In the genomic region with DNA sequence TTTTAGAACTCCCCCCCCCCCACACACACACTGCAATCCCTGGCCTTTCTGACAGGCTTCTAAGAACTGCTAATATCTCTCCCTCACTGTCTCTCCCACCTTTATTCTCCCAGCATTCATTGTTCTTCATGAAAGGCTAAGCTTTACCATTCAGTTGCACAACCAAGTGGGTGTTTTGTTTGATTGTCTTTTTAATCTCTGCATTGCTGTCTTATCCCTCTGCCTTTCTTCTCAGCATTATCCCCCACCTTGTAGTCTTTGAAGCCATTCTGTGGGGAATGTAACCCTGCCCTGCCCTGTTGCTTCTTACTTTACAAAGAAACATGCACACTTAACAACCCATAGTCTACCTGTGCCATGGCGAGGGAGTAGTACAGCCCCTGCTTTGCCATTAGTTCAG, we compare ENCODE assay signal across 23 mouse cellular contexts. TPM values are rescaled to one million over a fixed set of nuclear protein-coding genes. Genes with fewer than 3 reads are reported as not detected.
"Had no signal": no experiment of that assay in that cellular context is flagged by ENCODE, and none has a peak within 500 bp of the region (broad histone marks: within the 10 kb centered on the region; RNA-seq: fewer than 3 reads in every experiment).

No protein-coding gene starts in this region.

- H3K9me3 ChIP-seq: neural tube, embryonic 13.5 days; neural tube, embryonic 15.5 days; stomach, embryonic 15.5 days had no signal

- H3K36me3 ChIP-seq: neural tube, embryonic 13.5 days; neural tube, embryonic 15.5 days; stomach, embryonic 15.5 days had no signal

- H3K4me1 ChIP-seq: neural tube, embryonic 13.5 days; neural tube, embryonic 15.5 days; stomach, embryonic 15.5 days had no signal

- DNase-seq: retina, postnatal 1 day; right cerebral cortex, adult 18-20 months; right cerebral cortex, postnatal 14 days; right cerebral cortex, postnatal 25 days; right cerebral cortex, postnatal 4 days; spleen, adult 18-20 months; thymus, adult 18-20 months; thymus, adult 2 months; thymus, postnatal 14 days; thymus, postnatal 25 days; thymus, postnatal 36 days; thymus, postnatal 4 days had no signal

- H3K27me3 ChIP-seq: neural tube, embryonic 13.5 days; neural tube, embryonic 15.5 days; stomach, embryonic 15.5 days had no signal

- H3K9ac ChIP-seq: neural tube, embryonic 13.5 days; neural tube, embryonic 15.5 days; stomach, embryonic 15.5 days had no signal

- H3K27ac ChIP-seq: neural tube, embryonic 13.5 days; neural tube, embryonic 15.5 days; stomach, embryonic 15.5 days; stomach, postnatal 0 days had no signal

- H3K4me3 ChIP-seq: neural tube, embryonic 13.5 days; neural tube, embryonic 15.5 days; stomach, embryonic 15.5 days had no signal

- H3K4me2 ChIP-seq: neural tube, embryonic 13.5 days; neural tube, embryonic 15.5 days; stomach, embryonic 15.5 days had no signal

RNA-seq across cellular contexts. Expression of gene Abcb5, which starts 48.5 kb away (rescaled TPM):
- total RNA-seq: neutrophil, adult 5-6 weeks had no signal
- polyA plus RNA-seq: neural tube, embryonic 13.5 days; neural tube, embryonic 14.5 days; neural tube, embryonic 15.5 days; small intestine, adult 2 months; spleen, adult 2 months; stomach, embryonic 14.5 days; stomach, embryonic 15.5 days; stomach, embryonic 16.5 days; stomach, postnatal 0 days; thymus, adult 2 months; urinary bladder, adult 2 months had no signal
